Mouse (Mus musculus): ENCODE measurements around the gene Ube2q2.

DNA sequence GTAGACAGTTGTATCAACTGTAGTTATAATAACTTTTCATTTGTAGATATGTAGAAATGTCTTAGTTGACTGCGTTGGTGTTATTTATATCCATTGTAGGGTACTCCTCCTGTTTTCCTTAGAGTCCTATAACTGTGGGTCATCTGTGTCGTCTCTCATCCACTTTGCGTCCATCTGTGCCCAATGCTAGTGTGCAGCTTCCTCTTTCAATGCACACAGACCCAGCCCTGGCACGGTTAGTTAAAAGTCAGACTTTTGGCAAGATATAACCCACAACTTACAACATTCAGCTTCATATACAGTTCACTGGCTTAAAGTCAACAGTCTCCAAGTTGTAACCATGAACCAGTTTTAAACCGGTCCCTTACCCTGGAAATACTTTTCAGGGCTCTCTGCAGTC is 83.5 kb downstream of the Ube2q2 start:
- no peak for TF ChIP-seq POLR2A (IDR thresholded peaks at IDR 0.05; ENCODE audit: borderline replicate concordance, low read depth, low read length)
- TF ChIP-seq CTCF (IDR thresholded peaks at IDR 0.05; ENCODE audit: low read depth, low read length): no peak
